Mouse (Mus musculus): ENCODE data around the gene Nfyb. TPM values are rescaled to one million over a fixed set of nuclear protein-coding genes. Genes with fewer than 3 reads are reported as not detected.

Nfyb gene
- polyA plus RNA-seq, 1 experiment from 2014 or later, result 57.3 TPM

GRCm38 (mm10) chr10:82757341-82757740 is 6.6 kb downstream of the Nfyb start:
- WGBS, result 86% methylated on average over 9 of the region's 9 CpGs
- no peaks in the 10 kb centered on the region for H3K9me3 ChIP-seq
- H3K36me3 ChIP-seq, result peaks cover 88% of the 10 kb centered on the region
- no peak for ATAC-seq (ENCODE audit: insufficient number of reproducible peaks, insufficient read depth, low FRiP score, low TSS enrichment, low read depth)
- no peak overlapping the region for H3K4me3 ChIP-seq
- no peaks in the 10 kb centered on the region for H3K27me3 ChIP-seq
- no peak overlapping the region for H3K9ac ChIP-seq
- H3K27ac ChIP-seq, result no peak overlapping the region
- H3K4me1 ChIP-seq, result peaks cover 21% of the 10 kb centered on the region
- no peak overlapping the region for H3K4me2 ChIP-seq

DNA sequence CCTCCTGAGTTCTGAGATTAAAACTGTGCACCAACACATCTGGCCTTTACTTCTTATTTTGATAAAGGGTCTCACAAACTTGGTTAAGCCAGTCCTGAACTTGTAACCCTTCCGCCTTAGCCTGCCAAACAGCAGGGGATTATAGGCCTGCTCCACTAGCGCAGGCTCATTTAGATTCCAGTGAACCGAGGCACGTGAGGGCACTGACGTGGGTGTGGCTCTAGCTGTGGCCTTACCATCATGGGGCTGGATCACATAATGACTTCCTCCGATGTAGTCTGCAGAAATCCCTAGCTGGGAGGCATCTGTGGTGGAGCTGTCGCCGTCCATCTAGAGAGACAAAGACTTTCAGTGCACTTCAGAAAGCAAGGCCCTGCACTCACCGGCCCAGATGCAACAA is 7.5 kb downstream of the Nfyb start:
- H3K4me2 ChIP-seq, result no peak overlapping the region
- H3K36me3 ChIP-seq, result peaks cover 96% of the 10 kb centered on the region
- H3K27ac ChIP-seq, result no peak overlapping the region
- no peak overlapping the region for H3K4me3 ChIP-seq
- no peaks in the 10 kb centered on the region for H3K9me3 ChIP-seq
- no peak for ATAC-seq (ENCODE audit: insufficient number of reproducible peaks, insufficient read depth, low FRiP score, low TSS enrichment, low read depth)
- no peaks in the 10 kb centered on the region for H3K27me3 ChIP-seq
- H3K9ac ChIP-seq, result no peak overlapping the region
- WGBS, result 90% methylated on average over 9 of the region's 9 CpGs
- peaks cover 16% of the 10 kb centered on the region for H3K4me1 ChIP-seq

DNA sequence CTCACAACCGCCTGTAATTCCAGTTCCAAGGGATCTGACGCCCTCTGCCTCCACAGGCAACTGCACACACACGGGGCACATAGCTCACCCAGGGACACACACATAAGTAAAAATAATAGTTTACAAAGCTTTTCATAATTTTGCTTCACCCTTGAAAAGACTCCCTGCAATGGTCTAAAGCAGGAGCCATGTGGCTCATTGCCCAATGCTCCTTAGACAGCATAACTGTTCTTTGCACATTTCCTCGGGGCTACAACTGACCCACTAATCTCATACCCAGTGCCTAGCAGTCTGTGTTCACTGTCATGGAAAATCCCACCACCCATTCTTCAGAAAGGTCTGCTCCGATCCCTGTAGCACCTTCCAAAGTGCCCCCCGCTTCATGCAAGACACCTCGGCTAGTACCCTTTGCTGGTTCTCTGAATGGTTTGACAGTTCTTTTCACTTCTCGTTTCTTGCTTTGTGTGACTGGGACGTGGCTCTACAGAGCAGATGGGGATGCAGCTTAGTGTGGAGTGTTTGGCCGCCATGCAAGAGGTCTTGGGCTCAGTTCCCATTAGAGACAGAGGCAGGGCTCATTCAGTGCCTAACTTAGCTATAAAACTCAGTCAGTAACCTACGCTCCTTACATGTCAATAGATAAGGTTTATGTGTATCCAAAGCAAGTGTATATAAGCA is 8.6 kb downstream of the Nfyb start:
- H3K27ac ChIP-seq, result no peak overlapping the region
- H3K4me3 ChIP-seq, result no peak overlapping the region
- H3K4me2 ChIP-seq, result no peak overlapping the region
- no peaks in the 10 kb centered on the region for H3K9me3 ChIP-seq
- no peak for ATAC-seq (ENCODE audit: insufficient number of reproducible peaks, insufficient read depth, low FRiP score, low TSS enrichment, low read depth)
- H3K9ac ChIP-seq, result no peak overlapping the region
- H3K27me3 ChIP-seq, result no peaks in the 10 kb centered on the region
- H3K4me1 ChIP-seq, result peaks cover 5% of the 10 kb centered on the region
- peaks cover 97% of the 10 kb centered on the region for H3K36me3 ChIP-seq
- WGBS, result 96% methylated on average over 11 of the region's 11 CpGs

DNA sequence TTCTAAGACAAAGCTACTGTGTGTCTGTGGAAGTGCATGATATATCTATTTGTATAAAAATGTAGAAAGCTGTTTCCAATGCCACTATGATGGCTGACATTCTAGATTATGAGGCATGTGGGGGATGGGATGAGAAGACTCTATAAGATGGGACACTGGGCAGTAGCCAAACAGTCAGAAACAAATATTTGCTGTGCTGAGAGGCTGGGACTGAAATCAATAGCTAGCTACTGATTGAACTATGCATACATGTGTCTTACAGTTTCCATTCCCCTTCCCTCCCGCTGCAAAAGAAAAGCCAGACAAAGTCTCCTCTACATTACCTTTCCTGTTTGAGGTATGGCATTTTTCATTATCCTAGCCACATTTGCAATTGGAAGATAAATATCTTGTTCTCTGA is 9.3 kb downstream of the Nfyb start:
- H3K27me3 ChIP-seq, result no peaks in the 10 kb centered on the region
- no peak overlapping the region for H3K9ac ChIP-seq
- WGBS, result 100% methylated on average over 1 of the region's 1 CpGs

DNA sequence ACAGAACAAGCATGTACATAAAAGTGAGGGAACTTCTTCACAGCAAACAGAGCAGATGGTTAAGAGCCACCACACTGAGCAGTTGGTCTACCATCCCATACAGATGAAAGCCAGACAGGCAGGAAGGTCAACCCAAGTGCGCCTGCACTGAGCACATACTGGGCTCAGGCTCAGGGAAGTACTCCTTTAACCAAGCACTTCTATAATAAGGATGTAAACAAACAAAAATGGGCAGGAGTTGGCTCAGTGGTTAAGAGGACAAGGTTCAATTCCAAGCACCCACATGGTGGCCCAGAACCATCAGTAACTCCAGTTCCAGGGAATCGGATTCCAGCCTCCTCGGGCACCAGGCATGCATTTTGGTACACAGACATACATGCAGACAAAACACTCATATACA is 11.0 kb downstream of the Nfyb start:
- WGBS, result 85% methylated on average over 3 of the region's 3 CpGs
- Histone ChIP-seq H3K27ac (no peak overlapping the region), H3K9me3 (no peaks in the 10 kb centered on the region), H3K36me3 (peaks cover 93% of the 10 kb centered on the region), H3K4me1 (no peaks in the 10 kb centered on the region), H3K9ac (no peak overlapping the region), H3K4me2 (no peak overlapping the region), H3K4me3 (no peak overlapping the region), H3K27me3 (no peaks in the 10 kb centered on the region)
- no peak for ATAC-seq (ENCODE audit: insufficient number of reproducible peaks, insufficient read depth, low FRiP score, low TSS enrichment, low read depth)

More for the DNA sequence above, 9.3 kb downstream of the Nfyb start:
- Histone ChIP-seq H3K4me1 (no peaks in the 10 kb centered on the region), H3K27ac (no peak overlapping the region), H3K36me3 (peaks cover 92% of the 10 kb centered on the region), H3K9me3 (no peaks in the 10 kb centered on the region), H3K4me3 (no peak overlapping the region), H3K4me2 (no peak overlapping the region)
- ATAC-seq (ENCODE audit: insufficient number of reproducible peaks, insufficient read depth, low FRiP score, low TSS enrichment, low read depth), result no peak

DNA sequence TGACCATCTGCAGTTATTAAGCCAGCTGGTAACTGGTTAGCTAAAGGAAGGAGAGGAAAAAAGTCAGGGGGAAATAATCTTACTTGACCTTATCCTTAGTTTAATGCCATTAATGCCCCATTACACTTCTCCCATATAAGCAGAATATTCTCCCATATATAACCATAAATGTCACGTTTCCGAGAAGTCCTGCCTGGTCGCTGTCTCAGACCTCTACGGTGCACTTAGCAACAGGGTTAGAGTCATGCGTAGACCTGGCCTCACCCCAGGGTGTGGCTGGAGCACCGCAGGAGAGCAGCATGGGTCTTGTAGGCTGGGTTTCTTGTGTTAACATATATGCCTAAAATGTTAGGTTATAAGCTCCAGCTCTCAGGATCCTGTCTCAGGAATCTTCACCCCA is 13.2 kb downstream of the Nfyb start:
- ATAC-seq (ENCODE audit: insufficient number of reproducible peaks, insufficient read depth, low FRiP score, low TSS enrichment, low read depth), result no peak
- H3K27ac ChIP-seq, result no peak overlapping the region
- no peak overlapping the region for H3K9ac ChIP-seq
- 95% methylated on average over 6 of the region's 6 CpGs for WGBS
- H3K9me3 ChIP-seq, result no peaks in the 10 kb centered on the region
- H3K4me2 ChIP-seq, result no peak overlapping the region
- no peaks in the 10 kb centered on the region for H3K4me1 ChIP-seq
- H3K36me3 ChIP-seq, result peaks cover 95% of the 10 kb centered on the region
- no peak overlapping the region for H3K4me3 ChIP-seq
- H3K27me3 ChIP-seq, result no peaks in the 10 kb centered on the region

GRCm38 (mm10) chr10:82746988-82747850 is 16.7 kb downstream of the Nfyb start:
- no peak overlapping the region for H3K4me3 ChIP-seq
- no peaks in the 10 kb centered on the region for H3K9me3 ChIP-seq
- H3K27ac ChIP-seq, result no peak overlapping the region
- no peak for ATAC-seq (ENCODE audit: insufficient number of reproducible peaks, insufficient read depth, low FRiP score, low TSS enrichment, low read depth)
- H3K27me3 ChIP-seq, result no peaks in the 10 kb centered on the region
- H3K4me2 ChIP-seq, result no peak overlapping the region
- WGBS, result 89% methylated on average over 15 of the region's 15 CpGs
- H3K36me3 ChIP-seq, result peaks cover 87% of the 10 kb centered on the region
- H3K9ac ChIP-seq, result no peak overlapping the region
- H3K4me1 ChIP-seq, result no peaks in the 10 kb centered on the region

DNA sequence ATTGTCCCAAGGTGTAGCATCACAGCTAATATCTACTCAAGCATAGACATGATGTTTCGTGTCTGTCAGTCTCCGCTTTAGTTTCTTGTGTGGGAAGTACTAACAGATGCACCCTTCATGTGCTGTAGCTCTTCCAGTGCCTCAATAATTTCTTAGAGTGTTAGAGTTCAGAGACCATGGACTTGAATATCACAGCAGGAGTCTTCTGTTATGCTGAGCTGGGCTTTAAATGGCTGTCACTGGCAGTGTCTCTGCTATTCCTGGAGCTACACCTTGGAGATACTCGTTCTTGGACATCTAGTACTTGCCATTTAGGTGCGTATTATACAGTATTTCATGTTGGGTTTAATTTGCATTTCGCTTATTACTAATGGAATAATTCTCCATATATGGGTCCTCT is 18.6 kb downstream of the Nfyb start:
- ATAC-seq (ENCODE audit: insufficient number of reproducible peaks, insufficient read depth, low FRiP score, low TSS enrichment, low read depth), result no peak
- H3K36me3 ChIP-seq, result peaks cover 76% of the 10 kb centered on the region
- H3K4me3 ChIP-seq, result no peak overlapping the region
- no peak overlapping the region for H3K9ac ChIP-seq
- no peaks in the 10 kb centered on the region for H3K27me3 ChIP-seq
- H3K4me1 ChIP-seq, result no peaks in the 10 kb centered on the region
- H3K4me2 ChIP-seq, result no peak overlapping the region
- no peaks in the 10 kb centered on the region for H3K9me3 ChIP-seq
- 89% methylated on average over 5 of the region's 5 CpGs for WGBS
- no peak overlapping the region for H3K27ac ChIP-seq

DNA sequence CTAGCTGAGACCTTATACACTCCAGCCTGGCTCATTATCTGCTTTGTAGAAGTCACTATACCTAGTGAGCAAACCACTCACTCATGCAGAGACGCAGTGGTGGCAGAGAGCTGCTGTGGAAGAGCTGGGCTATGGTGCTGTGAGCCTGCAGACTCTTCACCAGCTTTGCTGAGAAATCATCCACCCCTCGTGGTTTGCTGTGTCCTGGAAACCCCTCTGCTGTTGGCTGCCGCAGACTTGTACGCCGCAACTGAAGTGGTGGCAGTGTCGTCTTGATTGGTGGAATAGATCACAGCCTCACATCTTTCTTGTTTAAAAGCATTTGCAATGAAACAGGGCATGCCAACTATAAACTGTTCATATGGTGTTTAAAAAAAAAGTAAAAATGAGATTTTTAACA is 19.6 kb downstream of the Nfyb start:
- 84% methylated on average over 6 of the region's 6 CpGs for WGBS

DNA sequence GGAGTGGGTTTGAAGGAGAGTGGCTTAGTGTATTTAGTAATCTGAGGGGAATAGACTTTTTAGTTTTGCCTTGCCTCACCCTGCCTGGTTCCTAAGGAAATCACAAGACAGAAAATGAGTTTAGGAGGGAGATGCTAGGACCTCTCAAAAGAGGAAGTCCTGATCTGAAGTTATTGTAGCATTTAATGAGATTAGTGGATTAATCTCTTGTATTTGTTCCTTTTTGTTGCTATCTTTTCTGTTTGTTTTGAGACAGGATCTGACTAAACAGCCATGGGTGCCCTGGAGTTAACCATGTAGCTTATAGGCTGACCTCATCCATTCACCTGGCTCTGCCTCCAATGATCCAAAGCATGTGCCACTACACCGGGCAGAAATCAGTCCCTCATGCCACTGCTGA is 21.4 kb downstream of the Nfyb start:
- no peak overlapping the region for H3K4me3 ChIP-seq
- H3K27me3 ChIP-seq, result no peaks in the 10 kb centered on the region
- no peaks in the 10 kb centered on the region for H3K4me1 ChIP-seq
- WGBS, result 79% methylated on average over 1 of the region's 1 CpGs
- peaks cover 74% of the 10 kb centered on the region for H3K36me3 ChIP-seq
- H3K4me2 ChIP-seq, result no peak overlapping the region
- no peak for ATAC-seq (ENCODE audit: insufficient number of reproducible peaks, insufficient read depth, low FRiP score, low TSS enrichment, low read depth)
- no peak overlapping the region for H3K27ac ChIP-seq
- H3K9ac ChIP-seq, result no peak overlapping the region
- no peaks in the 10 kb centered on the region for H3K9me3 ChIP-seq

More for the DNA sequence above, 19.6 kb downstream of the Nfyb start:
- no peak overlapping the region for H3K4me3 ChIP-seq
- H3K27ac ChIP-seq, result no peak overlapping the region
- H3K36me3 ChIP-seq, result peaks cover 79% of the 10 kb centered on the region
- H3K4me2 ChIP-seq, result no peak overlapping the region
- H3K9ac ChIP-seq, result no peak overlapping the region
- no peaks in the 10 kb centered on the region for H3K9me3 ChIP-seq
- no peaks in the 10 kb centered on the region for H3K4me1 ChIP-seq
- no peaks in the 10 kb centered on the region for H3K27me3 ChIP-seq
- ATAC-seq (ENCODE audit: insufficient number of reproducible peaks, insufficient read depth, low FRiP score, low TSS enrichment, low read depth), result no peak

DNA sequence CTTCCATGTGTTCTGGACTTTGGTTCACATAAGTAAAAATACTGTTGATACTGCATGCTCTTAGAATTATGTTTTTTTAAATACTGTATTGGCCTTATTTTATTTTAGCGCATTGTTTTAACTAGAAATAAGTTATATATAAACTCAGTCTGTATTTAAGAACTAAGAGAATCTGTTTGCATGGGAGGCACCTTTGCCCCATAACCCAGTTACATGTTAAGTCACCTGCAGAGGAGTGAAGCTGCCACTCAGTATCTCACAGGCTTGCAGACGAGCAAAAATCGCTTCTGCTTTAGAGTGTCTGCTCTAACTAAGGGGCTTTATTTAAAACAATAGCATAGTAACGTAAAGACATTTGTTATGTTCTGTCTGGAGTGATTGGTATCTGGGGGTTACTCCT is 22.1 kb downstream of the Nfyb start:
- Histone ChIP-seq H3K9ac (no peak overlapping the region), H3K36me3 (peaks cover 70% of the 10 kb centered on the region), H3K9me3 (no peaks in the 10 kb centered on the region), H3K27me3 (no peaks in the 10 kb centered on the region), H3K4me3 (no peak overlapping the region), H3K4me2 (no peak overlapping the region), H3K4me1 (no peaks in the 10 kb centered on the region), H3K27ac (no peak overlapping the region)
- WGBS, result 95% methylated on average over 4 of the region's 4 CpGs
- no peak for ATAC-seq (ENCODE audit: insufficient number of reproducible peaks, insufficient read depth, low FRiP score, low TSS enrichment, low read depth)

GRCm38 (mm10) chr10:82741354-82741753 is 22.6 kb downstream of the Nfyb start:
- Histone ChIP-seq H3K4me1 (no peaks in the 10 kb centered on the region), H3K9ac (no peak overlapping the region), H3K27me3 (no peaks in the 10 kb centered on the region), H3K9me3 (no peaks in the 10 kb centered on the region), H3K4me2 (no peak overlapping the region), H3K4me3 (no peak overlapping the region), H3K27ac (no peak overlapping the region), H3K36me3 (peaks cover 67% of the 10 kb centered on the region)
- no peak for ATAC-seq (ENCODE audit: insufficient number of reproducible peaks, insufficient read depth, low FRiP score, low TSS enrichment, low read depth)
- WGBS, result 89% methylated on average over 8 of the region's 8 CpGs

Measured in embryonic facial prominence, embryonic 13.5 days (tissue).